ENCODE assay signal across 18 mouse cellular contexts in genomic region chr3:32684631-32685030, GRCm38 (mm10).
"Had no signal": no experiment of that assay in that cellular context is flagged by ENCODE, and none has a peak within 500 bp of the region (broad histone marks: within the 10 kb centered on the region; RNA-seq: fewer than 3 reads in every experiment).

No protein-coding gene starts in this region.

- H3K4me3 ChIP-seq: midbrain, embryonic 10.5 days; midbrain, embryonic 12.5 days; myocyte; neural tube, embryonic 13.5 days; neural tube, embryonic 15.5 days had no signal

- H3K27ac ChIP-seq: midbrain, embryonic 10.5 days; midbrain, embryonic 12.5 days; neural tube, embryonic 13.5 days; neural tube, embryonic 15.5 days had no signal

- H3K4me2 ChIP-seq: lung, embryonic 14.5 days; midbrain, embryonic 12.5 days; neural tube, embryonic 13.5 days; neural tube, embryonic 15.5 days had no signal

- H3K27me3 ChIP-seq: midbrain, embryonic 12.5 days; neural tube, embryonic 13.5 days; neural tube, embryonic 15.5 days had no signal

- H3K9me3 ChIP-seq: midbrain, embryonic 10.5 days; midbrain, embryonic 12.5 days; neural tube, embryonic 13.5 days; neural tube, embryonic 15.5 days had no signal

- H3K9ac ChIP-seq: lung, embryonic 14.5 days; midbrain, embryonic 12.5 days; neural tube, embryonic 13.5 days; neural tube, embryonic 15.5 days had no signal

- H3K4me1 ChIP-seq: midbrain, embryonic 10.5 days; midbrain, embryonic 12.5 days; neural tube, embryonic 13.5 days; neural tube, embryonic 15.5 days had no signal

- H3K36me3 ChIP-seq: midbrain, embryonic 10.5 days; midbrain, embryonic 12.5 days; neural tube, embryonic 13.5 days; neural tube, embryonic 15.5 days had no signal

- ATAC-seq: midbrain, embryonic 16.5 days had no signal

- DNase-seq: lung, embryonic 14.5 days; lung, postnatal 10 days; lung, postnatal 4 days; midbrain, embryonic 14.5 days; retina, postnatal 1 day; right cerebral cortex, adult 18-20 months; right cerebral cortex, postnatal 25 days; right cerebral cortex, postnatal 4 days; spleen, adult 18-20 months; thymus, adult 18-20 months; thymus, postnatal 14 days; thymus, postnatal 36 days had no signal
